Mouse (Mus musculus) olfactory bulb, adult 2 months (tissue): ENCODE results near the gene Arid3a.

Experiments used
- CTCF ChIP-seq: fragments of 200-500 bp; IDR thresholded peaks from 2 replicates; pipeline ENCODE4 v1.5.1; 2012; ENCODE audit warnings: low read depth, mild to moderate bottlenecking, low read length, moderate library complexity; ENCODE audit not compliant: insufficient read depth
- POLR2A ChIP-seq: fragments of 200-500 bp; IDR thresholded peaks from 2 replicates; pipeline ENCODE4 v1.6.1; 2012; ENCODE audit warnings: mild to moderate bottlenecking, low read depth, low read length, moderate library complexity; ENCODE audit not compliant: insufficient read depth

- TF ChIP-seq POLR2A: no peak
- no peak for TF ChIP-seq CTCF
Measured at GRCm38 (mm10) chr10:79906712-79907111, 20.1 kb upstream of the Arid3a start.
